Mouse (Mus musculus) forebrain, embryonic 16.5 days (tissue): Measurements from ENCODE around the gene Ptp4a2. TPM values are rescaled to one million over a fixed set of nuclear protein-coding genes. Genes with fewer than 3 reads are reported as not detected.

Experiments
- ATAC-seq: fragments of 200-750 bp; cut with Nextera tagmentation; 2 replicates; pipeline ENCODE4 v1.8.0; 2017; ENCODE audit warnings: mild to moderate bottlenecking, moderate library complexity
- H3K27ac ChIP-seq: fragments of 300-500 bp; sonication (generic); 2 replicates; pipeline ENCODE4 v1.5.1; 2014; ENCODE audit warnings: low read length, control low read depth
- H3K27me3 ChIP-seq: fragments of 300-500 bp; sonication (generic); replicated peaks from 2 replicates; pipeline ENCODE4 v1.6.1; 2014; ENCODE audit warnings: low read length; ENCODE audit not compliant: control insufficient read depth, insufficient read depth
- H3K36me3 ChIP-seq: fragments of 300-500 bp; sonication (generic); 2 replicates; pipeline ENCODE4 v1.6.1; 2014; ENCODE audit not compliant: control insufficient read depth, insufficient read depth
- H3K4me1 ChIP-seq: fragments of 300-500 bp; sonication (generic); replicated peaks from 2 replicates; pipeline ENCODE4 v1.6.1; 2014; ENCODE audit warnings: low read length; ENCODE audit not compliant: control insufficient read depth, insufficient read depth
- H3K4me2 ChIP-seq: fragments of 300-500 bp; sonication (generic); 2 replicates; pipeline ENCODE4 v1.6.1; 2014; ENCODE audit warnings: mild to moderate bottlenecking, low read length, control low read depth
- H3K4me3 ChIP-seq: fragments of 300-500 bp; sonication (generic); replicated peaks from 2 replicates; pipeline ENCODE4 v1.5.1; 2014; ENCODE audit warnings: mild to moderate bottlenecking, low read length, control low read depth
- H3K9ac ChIP-seq: fragments of 300-500 bp; sonication (generic); replicated peaks from 2 replicates; pipeline ENCODE4 v1.6.1; 2014; ENCODE audit warnings: low read depth, low read length, control low read depth
- H3K9me3 ChIP-seq: fragments of 300-500 bp; sonication (generic); 2 replicates; pipeline ENCODE4 v1.6.1; 2016; ENCODE audit warnings: low read length; ENCODE audit not compliant: control insufficient read depth
- WGBS: fragments of 180-500 bp; shearing (Covaris S2); extraction: QIAGEN DNeasy Blood & Tissue Kit; methylation state at CpG from one replicate; pipeline ENCODE4 v1.1.7; 2014; 5-methylcytosine and 5-hydroxymethylcytosine counted together
- polyA plus RNA-seq: library from polyadenylated mRNA; unstranded; fragments of >200 nt; fragmentation: Nextera tagmentation; extraction: Ambion mirVana; gene quantifications from 2 replicates; pipeline ENCODE4 v1.2.1, GENCODE M21; 2015

Ptp4a2 gene
- polyA plus RNA-seq, 1 experiment from 2014 or later = 278 TPM

- H3K4me3 ChIP-seq = no peak overlapping the region
- H3K9ac ChIP-seq = 0 out of 2 replicates have a peak overlapping the region, but pooled peaks have one; percentile 5
- H3K27me3 ChIP-seq = no peaks in the 10 kb centered on the region
- H3K4me1 ChIP-seq = peaks cover 19% of the 10 kb centered on the region
- no peak overlapping the region for H3K27ac ChIP-seq
- WGBS = 13% methylated on average over 4 of the region's 4 CpGs
- 0 out of 2 replicates have a peak, but pooled peaks have one; percentile 33 for ATAC-seq
- H3K9me3 ChIP-seq = no peaks in the 10 kb centered on the region
- H3K4me2 ChIP-seq = no peak overlapping the region
- no peaks in the 10 kb centered on the region for H3K36me3 ChIP-seq
These were observed 28.9 kb upstream of the Ptp4a2 start for GRCm38 (mm10) chr4:129781881-129782675.

GRCm38 (mm10) chr4:129782857-129783331 lies 28.1 kb upstream of the Ptp4a2 start:
- Histone ChIP-seq H3K4me3 (no peak overlapping the region), H3K4me1 (peaks cover 19% of the 10 kb centered on the region), H3K4me2 (no peak overlapping the region), H3K27ac (no peak overlapping the region), H3K9ac (no peak overlapping the region), H3K27me3 (no peaks in the 10 kb centered on the region), H3K9me3 (0 out of 2 replicates have a peak, but pooled peaks cover 3% of the 10 kb centered on the region), H3K36me3 (no peaks in the 10 kb centered on the region)
- 31% methylated on average over 3 of the region's 3 CpGs for WGBS
- peak; percentile 75 for ATAC-seq

- 0 out of 2 replicates have a peak, but pooled peaks cover 3% of the 10 kb centered on the region for H3K9me3 ChIP-seq
- WGBS = 81% methylated on average over 5 of the region's 5 CpGs
These were observed 27.5 kb upstream of the Ptp4a2 start for GRCm38 (mm10) chr4:129783506-129783905.

GRCm38 (mm10) chr4:129785178-129785577 lies 25.8 kb upstream of the Ptp4a2 start:
- H3K4me1 ChIP-seq = peaks cover 19% of the 10 kb centered on the region
- H3K9me3 ChIP-seq = 0 out of 2 replicates have a peak, but pooled peaks cover 3% of the 10 kb centered on the region
- H3K27ac ChIP-seq = no peak overlapping the region
- no peaks in the 10 kb centered on the region for H3K27me3 ChIP-seq
- ATAC-seq = no peak
- no peak overlapping the region for H3K9ac ChIP-seq
- H3K4me2 ChIP-seq = no peak overlapping the region
- no peak overlapping the region for H3K4me3 ChIP-seq
- 3% methylated on average over 4 of the region's 4 CpGs for WGBS
- no peaks in the 10 kb centered on the region for H3K36me3 ChIP-seq

More at GRCm38 (mm10) chr4:129783506-129783905, 27.5 kb upstream of the Ptp4a2 start:
- H3K27me3 ChIP-seq = no peaks in the 10 kb centered on the region
- H3K36me3 ChIP-seq = no peaks in the 10 kb centered on the region
- ATAC-seq = no peak
- H3K4me3 ChIP-seq = no peak overlapping the region
- H3K9ac ChIP-seq = no peak overlapping the region
- H3K4me1 ChIP-seq = peaks cover 19% of the 10 kb centered on the region
- no peak overlapping the region; the same call in 1 of the 2 replicates for H3K27ac ChIP-seq
- H3K4me2 ChIP-seq = no peak overlapping the region

- no peak overlapping the region for H3K27ac ChIP-seq
- H3K4me1 ChIP-seq = peaks cover 12% of the 10 kb centered on the region
- WGBS = 81% methylated on average over 8 of the region's 8 CpGs
- H3K36me3 ChIP-seq = no peaks in the 10 kb centered on the region
- 0 out of 2 replicates have a peak, but pooled peaks cover 3% of the 10 kb centered on the region for H3K9me3 ChIP-seq
- no peak overlapping the region for H3K9ac ChIP-seq
- H3K4me3 ChIP-seq = no peak overlapping the region
- ATAC-seq = no peak
- no peak overlapping the region for H3K4me2 ChIP-seq
- H3K27me3 ChIP-seq = no peaks in the 10 kb centered on the region
These were observed 22.3 kb upstream of the Ptp4a2 start for GRCm38 (mm10) chr4:129788693-129789092.

- WGBS = 91% methylated on average over 2 of the region's 2 CpGs
- H3K4me3 ChIP-seq = no peak overlapping the region
- ATAC-seq = no peak
- H3K9ac ChIP-seq = no peak overlapping the region
- H3K4me2 ChIP-seq = no peak overlapping the region
- no peaks in the 10 kb centered on the region for H3K36me3 ChIP-seq
- H3K27ac ChIP-seq = no peak overlapping the region
- H3K27me3 ChIP-seq = no peaks in the 10 kb centered on the region
- 0 out of 2 replicates have a peak, but pooled peaks cover 3% of the 10 kb centered on the region for H3K9me3 ChIP-seq
- peaks cover 11% of the 10 kb centered on the region for H3K4me1 ChIP-seq
These were observed 21.4 kb upstream of the Ptp4a2 start for GRCm38 (mm10) chr4:129789635-129790034.

GRCm38 (mm10) chr4:129790475-129790874 lies 20.5 kb upstream of the Ptp4a2 start:
- Histone ChIP-seq H3K9me3 (0 out of 2 replicates have a peak, but pooled peaks cover 3% of the 10 kb centered on the region), H3K4me1 (peaks cover 20% of the 10 kb centered on the region), H3K4me3 (no peak overlapping the region), H3K27ac (no peak overlapping the region), H3K27me3 (no peaks in the 10 kb centered on the region), H3K9ac (no peak overlapping the region), H3K36me3 (no peaks in the 10 kb centered on the region), H3K4me2 (no peak overlapping the region)
- 69% methylated on average over 3 of the region's 3 CpGs for WGBS
- no peak for ATAC-seq

- H3K27ac ChIP-seq = peak overlapping the region; percentile 77
- peaks cover 22% of the 10 kb centered on the region for H3K4me1 ChIP-seq
- no peak overlapping the region for H3K4me3 ChIP-seq
- no peaks in the 10 kb centered on the region for H3K27me3 ChIP-seq
- 0% methylated on average over 1 of the region's 1 CpGs for WGBS
- H3K4me2 ChIP-seq = no peak overlapping the region
- ATAC-seq = peak; percentile 84; the same call in 1 of the 2 replicates
- H3K9me3 ChIP-seq = 0 out of 2 replicates have a peak, but pooled peaks cover 3% of the 10 kb centered on the region
- H3K36me3 ChIP-seq = no peaks in the 10 kb centered on the region
- no peak overlapping the region; the same call in 1 of the 2 replicates for H3K9ac ChIP-seq
These were observed 19.6 kb upstream of the Ptp4a2 start for GRCm38 (mm10) chr4:129791399-129791798.

- Histone ChIP-seq H3K4me1 (peaks cover 22% of the 10 kb centered on the region), H3K9ac (no peak overlapping the region), H3K9me3 (no peaks in the 10 kb centered on the region), H3K27ac (no peak overlapping the region), H3K4me3 (no peak overlapping the region), H3K4me2 (no peak overlapping the region), H3K27me3 (no peaks in the 10 kb centered on the region), H3K36me3 (no peaks in the 10 kb centered on the region)
- ATAC-seq = no peak
- 91% methylated on average over 7 of the region's 7 CpGs for WGBS
These were observed 18.3 kb upstream of the Ptp4a2 start for GRCm38 (mm10) chr4:129792666-129793202.
